Mouse (Mus musculus) testis, adult 2 months (tissue): ENCODE results near the gene Tmem185b. TPM values are rescaled to one million over a fixed set of nuclear protein-coding genes. Genes with fewer than 3 reads are reported as not detected.

Experiments used
- H3K27ac ChIP-seq: fragments of 200-500 bp; 2 replicates; pipeline ENCODE4 v1.5.1; 2012; ENCODE audit warnings: low read depth, low read length; ENCODE audit not compliant: control insufficient read depth, insufficient read depth
- H3K27me3 ChIP-seq: fragments of 200-500 bp; 2 replicates; pipeline ENCODE4 v1.6.1; 2012; ENCODE audit warnings: mild to moderate bottlenecking, low read length, moderate library complexity; ENCODE audit not compliant: control insufficient read depth, insufficient read depth
- H3K36me3 ChIP-seq: fragments of 200-500 bp; 2 replicates; pipeline ENCODE4 v1.6.1; 2012; ENCODE audit warnings: mild to moderate bottlenecking, low read length; ENCODE audit not compliant: control insufficient read depth, insufficient read depth
- H3K4me1 ChIP-seq: fragments of 200-500 bp; 2 replicates; pipeline ENCODE4 v1.6.1; 2012; ENCODE audit warnings: low read length; ENCODE audit not compliant: control insufficient read depth, insufficient read depth
- H3K4me3 ChIP-seq: fragments of 200-500 bp; 2 replicates; pipeline ENCODE4 v1.5.1; 2012; ENCODE audit warnings: low read depth, mild to moderate bottlenecking, low read length, moderate library complexity, mixed read lengths; ENCODE audit not compliant: control insufficient read depth
- CTCF ChIP-seq: fragments of 200-500 bp; IDR thresholded peaks from 2 replicates; pipeline ENCODE4 v1.5.1; 2012; ENCODE audit warnings: low read depth, mild to moderate bottlenecking, inconsistent platforms, low read length, moderate library complexity; ENCODE audit not compliant: control insufficient read depth, insufficient read depth, insufficient replicate concordance
- POLR2A ChIP-seq: fragments of 200-500 bp; IDR thresholded peaks from 2 replicates; pipeline ENCODE4 v1.6.1; 2012; ENCODE audit warnings: low read depth, mild to moderate bottlenecking, inconsistent platforms, low read length, moderate library complexity; ENCODE audit not compliant: control insufficient read depth
- polyA plus RNA-seq: library from polyadenylated mRNA; depleted of rRNA; stranded (reverse); fragments of >200 nt; gene quantifications from 2 replicates; pipeline ENCODE4 v1.2.3, GENCODE M21; 2012

The Tmem185b gene
- polyA plus RNA-seq, 1 experiment = 13.9 TPM

DNA sequence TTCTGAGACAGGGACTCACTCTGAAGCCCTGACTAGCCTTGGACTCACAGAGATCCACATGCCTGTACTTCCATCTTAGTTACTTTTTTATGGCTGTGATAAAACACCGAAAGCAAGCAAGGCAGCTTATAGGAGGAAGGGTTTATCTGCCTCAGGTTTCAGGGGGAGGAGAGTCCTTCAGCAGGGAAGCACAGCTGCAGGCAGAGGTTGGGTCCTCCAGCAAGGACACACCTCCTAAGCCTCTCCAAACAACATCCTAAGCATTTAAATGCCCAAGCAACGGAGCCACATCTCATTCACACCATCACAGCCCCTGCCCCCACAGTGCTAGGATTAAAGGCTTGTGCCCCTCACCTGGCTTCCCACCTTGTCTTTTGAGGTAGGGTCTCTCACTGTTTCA is 40.1 kb upstream of the Tmem185b start:
- H3K27ac ChIP-seq = no peak overlapping the region
- H3K4me3 ChIP-seq = no peak overlapping the region
- no peak for TF ChIP-seq CTCF
- TF ChIP-seq POLR2A = no peak
- H3K36me3 ChIP-seq = no peaks in the 10 kb centered on the region
- no peaks in the 10 kb centered on the region for H3K27me3 ChIP-seq
- no peaks in the 10 kb centered on the region; the same call in 1 of the 2 replicates for H3K4me1 ChIP-seq

DNA sequence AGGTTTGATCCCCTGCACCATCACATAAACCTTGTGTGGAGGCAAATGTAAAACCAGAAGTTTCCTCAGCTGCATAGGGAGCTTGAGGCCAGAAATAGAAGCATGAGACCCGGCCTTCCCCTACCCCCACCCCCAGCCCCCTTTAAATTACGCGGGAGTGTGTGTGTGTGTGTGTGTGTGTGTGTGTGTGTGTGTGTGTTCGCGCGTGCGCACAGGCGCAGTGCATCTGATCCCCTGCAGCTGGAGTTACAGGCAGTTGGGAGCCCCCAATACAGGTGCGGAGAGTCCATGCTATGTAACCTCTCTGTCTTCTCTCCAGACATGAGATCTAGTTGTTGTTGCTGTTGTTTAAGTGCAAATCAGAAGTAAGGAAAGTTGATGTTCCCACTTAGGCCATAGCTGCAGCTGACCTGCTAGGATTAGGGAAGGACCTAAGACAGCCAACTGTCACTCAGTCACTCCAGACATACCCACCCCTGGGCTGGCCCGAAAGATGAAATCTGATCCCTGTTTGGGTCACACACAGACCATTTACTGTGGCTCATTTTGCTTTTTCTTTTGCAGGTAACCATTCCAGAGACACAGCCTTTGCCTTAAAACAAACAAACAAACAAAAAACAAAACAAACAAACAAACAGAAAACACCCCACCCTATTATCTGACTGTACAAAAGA is 37.9 kb upstream of the Tmem185b start:
- Histone ChIP-seq H3K27ac (no peak overlapping the region), H3K27me3 (no peaks in the 10 kb centered on the region), H3K4me1 (peaks cover 3% of the 10 kb centered on the region), H3K36me3 (no peaks in the 10 kb centered on the region), H3K4me3 (no peak overlapping the region)
- TF ChIP-seq CTCF (no peak), POLR2A (no peak)

DNA sequence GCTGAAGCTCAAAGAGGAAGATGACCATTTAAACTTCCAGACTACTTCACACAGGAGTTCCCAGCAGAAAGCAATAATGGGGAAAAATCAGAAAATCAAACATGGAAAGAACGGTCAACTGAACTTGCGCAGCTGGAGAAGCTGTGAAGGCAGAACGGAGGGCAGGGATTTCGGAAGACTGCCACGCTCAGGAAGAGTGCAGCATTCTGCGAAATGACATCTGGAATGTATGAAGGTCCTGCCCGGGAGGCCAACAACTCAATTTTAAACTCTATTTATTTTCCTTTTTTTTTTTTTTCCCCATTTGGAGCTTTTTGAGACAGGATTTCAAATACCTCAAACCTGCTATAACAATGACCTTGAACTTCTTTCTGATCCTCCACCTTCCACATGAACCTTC is 35.2 kb upstream of the Tmem185b start:
- no peak for TF ChIP-seq POLR2A
- TF ChIP-seq CTCF = no peak
- H3K27me3 ChIP-seq = no peaks in the 10 kb centered on the region
- no peak overlapping the region for H3K27ac ChIP-seq
- H3K36me3 ChIP-seq = no peaks in the 10 kb centered on the region
- no peak overlapping the region for H3K4me3 ChIP-seq
- H3K4me1 ChIP-seq = peaks cover 5% of the 10 kb centered on the region

DNA sequence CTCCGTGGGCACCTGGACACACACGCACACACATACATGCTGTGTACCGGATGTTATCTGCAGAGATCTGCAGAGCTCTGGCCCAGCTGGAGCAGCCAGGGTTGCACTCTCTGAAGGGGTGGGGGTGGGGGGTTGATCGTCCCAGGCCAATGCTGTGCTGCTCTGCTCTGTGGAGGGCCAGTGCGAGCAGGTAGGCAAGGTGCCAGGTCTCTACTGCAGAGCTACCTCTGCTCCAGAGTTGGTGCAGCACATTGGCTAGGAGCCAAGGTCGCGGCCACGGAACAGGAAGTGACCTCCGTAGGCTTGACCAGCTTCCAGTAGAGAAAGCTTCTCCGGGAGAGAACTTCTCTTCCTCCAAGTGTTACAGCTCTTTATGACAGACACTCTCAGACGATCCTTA is 33.9 kb upstream of the Tmem185b start:
- no peaks in the 10 kb centered on the region for H3K36me3 ChIP-seq
- no peak overlapping the region for H3K4me3 ChIP-seq
- peak overlapping the region; percentile 51; the same call in 1 of the 2 replicates for H3K27ac ChIP-seq
- peaks cover 5% of the 10 kb centered on the region for H3K4me1 ChIP-seq
- no peaks in the 10 kb centered on the region for H3K27me3 ChIP-seq
- no peak for TF ChIP-seq POLR2A
- TF ChIP-seq CTCF = no peak

DNA sequence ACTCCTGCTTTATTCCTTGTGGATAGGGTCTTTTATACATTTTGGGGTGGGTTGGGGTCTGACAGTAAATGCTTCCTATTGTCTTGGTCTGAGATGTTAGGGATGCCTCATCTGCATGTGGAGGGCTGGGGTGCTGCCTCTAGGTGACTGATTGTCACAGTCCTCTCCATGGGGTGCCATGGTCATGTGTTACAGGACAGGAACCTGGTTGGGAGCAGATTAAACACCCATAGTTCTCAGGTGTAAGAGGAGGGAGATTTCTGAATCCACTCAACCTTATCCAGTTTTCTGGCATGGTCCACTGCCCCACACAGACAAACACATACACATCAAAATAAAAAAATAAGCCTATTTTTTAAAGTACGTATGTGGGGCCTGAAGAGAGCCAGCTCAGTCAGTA is 33.5 kb upstream of the Tmem185b start:
- Histone ChIP-seq H3K27ac (peak overlapping the region; percentile 51; the same call in 1 of the 2 replicates), H3K27me3 (no peaks in the 10 kb centered on the region)

DNA sequence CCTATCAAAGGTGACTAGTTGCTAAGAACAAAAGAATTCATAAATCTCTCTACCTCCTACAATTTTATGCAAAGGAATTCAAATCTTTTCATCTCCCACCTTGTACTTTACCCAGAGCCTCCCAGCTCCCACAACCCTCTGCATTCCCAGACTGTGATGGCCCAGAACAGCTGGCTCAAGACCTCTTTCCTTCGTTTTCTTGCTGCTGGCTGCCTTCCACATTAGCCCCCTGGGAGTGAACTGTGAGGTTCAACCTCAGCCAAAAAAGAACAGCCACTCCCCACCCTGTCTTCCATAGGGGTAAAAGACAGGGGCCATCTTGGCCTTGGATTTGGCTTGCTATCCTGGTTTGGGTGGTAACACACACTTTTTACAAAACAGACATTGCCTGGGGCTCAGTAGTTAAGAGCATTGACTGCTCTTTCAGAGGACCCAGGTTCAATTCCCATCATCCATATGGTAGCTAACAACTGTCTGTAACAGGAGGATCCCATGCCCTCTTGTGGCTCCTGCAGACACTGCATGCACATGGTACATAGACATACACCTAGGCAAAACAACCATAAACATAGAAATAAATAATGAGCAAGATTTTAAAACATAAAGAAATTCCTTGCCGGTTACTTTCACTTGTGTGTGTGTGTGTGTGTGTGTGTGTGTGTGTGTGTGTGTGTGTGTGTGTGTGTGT is 31.8 kb upstream of the Tmem185b start:
- H3K36me3 ChIP-seq = no peaks in the 10 kb centered on the region
- TF ChIP-seq CTCF = no peak
- H3K4me3 ChIP-seq = no peak overlapping the region
- H3K4me1 ChIP-seq = peaks cover 5% of the 10 kb centered on the region
- H3K27ac ChIP-seq = no peak overlapping the region
- no peaks in the 10 kb centered on the region for H3K27me3 ChIP-seq

More for the DNA sequence above, 33.5 kb upstream of the Tmem185b start:
- H3K36me3 ChIP-seq = no peaks in the 10 kb centered on the region
- H3K4me1 ChIP-seq = peaks cover 5% of the 10 kb centered on the region
- no peak overlapping the region for H3K4me3 ChIP-seq
- TF ChIP-seq POLR2A (no peak), CTCF (no peak)

DNA sequence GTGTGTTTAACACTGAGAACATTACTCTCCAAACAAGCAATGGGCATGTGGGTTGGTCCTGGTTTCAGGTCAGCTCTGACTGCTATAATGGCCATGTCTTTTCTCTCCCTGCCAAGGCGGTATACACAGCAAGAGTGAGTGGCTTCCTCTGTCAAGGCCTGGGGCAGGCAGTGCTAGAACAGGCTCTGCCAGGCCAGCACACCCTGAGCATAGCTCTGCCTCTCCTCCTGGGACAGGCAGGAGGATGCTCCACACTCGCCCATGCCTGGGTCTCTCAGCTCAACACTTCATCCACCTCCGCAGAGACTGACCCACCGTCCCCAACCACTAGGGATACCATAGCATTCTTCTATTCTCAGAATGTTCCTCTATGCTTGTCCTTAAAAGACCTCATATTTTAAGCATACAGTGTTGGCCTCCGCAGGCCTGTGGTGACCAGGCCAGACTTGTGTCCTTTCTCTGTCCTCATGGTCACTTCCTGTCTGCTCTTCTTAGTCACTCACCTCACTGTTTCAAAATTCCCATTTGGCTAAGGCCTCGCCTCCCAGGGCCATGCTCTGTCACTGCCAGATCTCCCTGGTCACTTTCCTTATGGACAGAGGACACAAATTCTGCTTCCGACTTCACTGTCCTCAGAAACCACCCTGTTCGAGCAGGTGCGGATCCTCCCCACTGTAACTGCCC is 31.1 kb upstream of the Tmem185b start:
- peaks cover 5% of the 10 kb centered on the region for H3K4me1 ChIP-seq
- peak overlapping the region; percentile 48 for H3K27ac ChIP-seq
- H3K4me3 ChIP-seq = no peak overlapping the region
- no peak for TF ChIP-seq CTCF
- TF ChIP-seq POLR2A = no peak
- H3K27me3 ChIP-seq = no peaks in the 10 kb centered on the region
- no peaks in the 10 kb centered on the region for H3K36me3 ChIP-seq
